Mouse (Mus musculus): Measurements from ENCODE around the gene Tradd.

- TF ChIP-seq CTCF (IDR thresholded peaks at IDR 0.05; ENCODE audit: control insufficient read depth, insufficient read depth, insufficient replicate concordance, low read depth, low read length): no peak
- TF ChIP-seq POLR2A (IDR thresholded peaks at IDR 0.05; ENCODE audit: control insufficient read depth, low read depth, low read length): no peak
Measured at GRCm38 (mm10) chr8:105225272-105225593, 39.2 kb downstream of the Tradd start.

Data from testis, adult 2 months (tissue).